In the genomic region with DNA sequence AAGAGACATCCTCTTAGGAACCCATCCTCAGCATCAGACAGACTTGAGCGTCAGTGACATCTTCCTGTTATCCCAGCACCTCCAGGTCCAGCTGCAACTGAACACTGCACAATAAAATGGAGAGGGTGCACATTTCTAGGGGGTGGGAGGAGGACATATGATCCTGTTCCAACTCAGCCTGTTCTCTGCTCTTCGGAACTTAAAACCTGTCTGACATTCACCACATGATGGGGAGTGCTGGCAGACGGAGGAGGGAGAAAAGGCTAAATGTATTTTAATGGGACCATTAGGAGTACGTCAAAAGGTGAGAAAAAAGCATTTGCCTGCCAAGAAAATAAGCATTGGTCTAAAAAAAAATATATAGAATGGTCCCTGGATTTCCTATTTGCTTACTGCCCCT, we compare ENCODE assay signal across 28 mouse cellular contexts.
DNase-seq lines count a peak whose midpoint lies in the region; ATAC-seq lines count a peak whose summit lies in the region.
"Had no signal": no experiment of that assay in that cellular context is flagged by ENCODE, and none has a peak within 500 bp of the region (broad histone marks: within the 10 kb centered on the region; RNA-seq: fewer than 3 reads in every experiment).

No protein-coding gene starts in this region.

- no peak overlapping the region for H3K4me2 ChIP-seq in kidney, embryonic 14.5 days (replicated peaks; ENCODE audit: low read depth, low read length)
- H3K4me2 ChIP-seq in kidney, embryonic 16.5 days (replicated peaks; ENCODE audit: low read depth, low read length), result no peak overlapping the region
- peak overlapping the region; percentile 35 for H3K4me2 ChIP-seq in limb, embryonic 13.5 days (replicated peaks)
- H3K4me2 ChIP-seq: embryonic facial prominence, embryonic 13.5 days; embryonic facial prominence, embryonic 15.5 days; forebrain, embryonic 12.5 days had no signal

- no peak overlapping the region for H3K9ac ChIP-seq in kidney, embryonic 14.5 days (ENCODE audit: low read depth, low read length)
- no peak overlapping the region for H3K9ac ChIP-seq in kidney, embryonic 16.5 days (replicated peaks; ENCODE audit: low read length)
- no peak overlapping the region for H3K9ac ChIP-seq in limb, embryonic 13.5 days
- H3K9ac ChIP-seq: embryonic facial prominence, embryonic 13.5 days; embryonic facial prominence, embryonic 15.5 days; forebrain, embryonic 12.5 days had no signal

- no peak overlapping the region for H3K27ac ChIP-seq in kidney, embryonic 14.5 days (ENCODE audit: low read depth, low read length)
- no peak overlapping the region for H3K27ac ChIP-seq in kidney, embryonic 16.5 days (ENCODE audit: low read length)
- H3K27ac ChIP-seq in limb, embryonic 13.5 days, result no peak overlapping the region
- H3K27ac ChIP-seq in limb, embryonic 10.5 days, result no peak overlapping the region
- H3K27ac ChIP-seq: embryonic facial prominence, embryonic 13.5 days; embryonic facial prominence, embryonic 15.5 days; forebrain, embryonic 10.5 days; forebrain, embryonic 12.5 days had no signal

- 0 out of 2 replicates have a peak, but pooled peaks cover 3% of the 10 kb centered on the region for H3K4me1 ChIP-seq in kidney, embryonic 14.5 days (ENCODE audit: control insufficient read depth, insufficient read depth, low read length)
- H3K4me1 ChIP-seq in kidney, embryonic 16.5 days (ENCODE audit: insufficient read depth, low read length), result peaks cover 20% of the 10 kb centered on the region
- H3K4me1 ChIP-seq in limb, embryonic 13.5 days, result peaks cover 34% of the 10 kb centered on the region
- H3K4me1 ChIP-seq in limb, embryonic 10.5 days, result peaks cover 17% of the 10 kb centered on the region

- WGBS in kidney, embryonic 14.5 days, result 33% methylated on average over 4 of the region's 4 CpGs
- 37% methylated on average over 4 of the region's 4 CpGs for WGBS in kidney, embryonic 16.5 days
- 15% methylated on average over 4 of the region's 4 CpGs for WGBS in limb, embryonic 13.5 days
- 53% methylated on average over 4 of the region's 4 CpGs for WGBS in limb, embryonic 10.5 days

- peak; percentile 49; the same call in 1 of the 2 replicates for ATAC-seq in kidney, embryonic 14.5 days (ENCODE audit: low FRiP score, low TSS enrichment)
- 0 out of 2 replicates have a peak, but pooled peaks have one; percentile 39 for ATAC-seq in kidney, embryonic 16.5 days (ENCODE audit: low FRiP score, low TSS enrichment)
- peak; percentile 75; the same call in 1 of the 2 replicates for ATAC-seq in limb, embryonic 13.5 days (ENCODE audit: low FRiP score, low read depth)
- ATAC-seq: activated CD4-positive, CD25-positive, alpha-beta regulatory T cell, adult 4 months; CD4-positive, CD25-positive, alpha-beta regulatory T cell, adult 4 months; forebrain, embryonic 14.5 days; forebrain, embryonic 16.5 days; Patski had no signal

- H3K36me3 ChIP-seq in kidney, embryonic 14.5 days (ENCODE audit: control insufficient read depth, insufficient read depth, low read length), result no peaks in the 10 kb centered on the region
- no peaks in the 10 kb centered on the region for H3K36me3 ChIP-seq in kidney, embryonic 16.5 days (ENCODE audit: insufficient read depth, low read length)
- H3K36me3 ChIP-seq in limb, embryonic 13.5 days, result no peaks in the 10 kb centered on the region
- H3K36me3 ChIP-seq in limb, embryonic 10.5 days, result no peaks in the 10 kb centered on the region
- H3K36me3 ChIP-seq: embryonic facial prominence, embryonic 13.5 days; embryonic facial prominence, embryonic 15.5 days; forebrain, embryonic 10.5 days; forebrain, embryonic 12.5 days; G1E had no signal

- no peak overlapping the region for H3K4me3 ChIP-seq in kidney, embryonic 14.5 days (ENCODE audit: low read length)
- H3K4me3 ChIP-seq in kidney, embryonic 16.5 days (ENCODE audit: low read length), result no peak overlapping the region
- no peak overlapping the region for H3K4me3 ChIP-seq in limb, embryonic 13.5 days
- H3K4me3 ChIP-seq in limb, embryonic 10.5 days, result no peak overlapping the region
- H3K4me3 ChIP-seq: embryonic facial prominence, embryonic 13.5 days; embryonic facial prominence, embryonic 15.5 days; erythroblast, embryonic 14.5 days; forebrain, embryonic 10.5 days; forebrain, embryonic 12.5 days had no signal

- H3K9me3 ChIP-seq in kidney, embryonic 14.5 days (ENCODE audit: control insufficient read depth, low read length), result no peaks in the 10 kb centered on the region
- H3K9me3 ChIP-seq in kidney, embryonic 16.5 days (ENCODE audit: low read length), result no peaks in the 10 kb centered on the region
- H3K9me3 ChIP-seq in limb, embryonic 13.5 days, result no peaks in the 10 kb centered on the region
- no peaks in the 10 kb centered on the region for H3K9me3 ChIP-seq in limb, embryonic 10.5 days (replicated peaks)
- H3K9me3 ChIP-seq: embryonic facial prominence, embryonic 13.5 days; embryonic facial prominence, embryonic 15.5 days; forebrain, embryonic 10.5 days; forebrain, embryonic 12.5 days; G1E had no signal

- no peaks in the 10 kb centered on the region for H3K27me3 ChIP-seq in kidney, embryonic 14.5 days (ENCODE audit: control insufficient read depth, insufficient read depth, low read length)
- H3K27me3 ChIP-seq in kidney, embryonic 16.5 days (ENCODE audit: insufficient read depth, low read length), result no peaks in the 10 kb centered on the region
- no peaks in the 10 kb centered on the region for H3K27me3 ChIP-seq in limb, embryonic 13.5 days
- H3K27me3 ChIP-seq in limb, embryonic 10.5 days (ENCODE audit: low read depth, poor library complexity, severe bottlenecking), result no peaks in the 10 kb centered on the region
- H3K27me3 ChIP-seq: CH12.LX; embryonic facial prominence, embryonic 15.5 days; Patski had no signal

- DNase-seq in kidney, adult 11 months, result no peak
- DNase-seq in kidney, adult 18-20 months, result no peak
- DNase-seq in limb, embryonic 10.5 days (ENCODE audit: low spot score), result no peak
- DNase-seq: adrenal gland, adult 8-10 months; adrenal gland, postnatal 14 days; adrenal gland, postnatal 36 days; B cell, adult 2 months; cerebellum, adult 11-12 months; cerebellum, adult 2 months; cerebellum, adult 9-10 months; cerebellum, postnatal 10 days; cerebellum, postnatal 25 days; embryo, embryonic 11 days had no signal
